Mouse (Mus musculus) cortical plate, adult 2 months (tissue): ENCODE measurements around the gene Sh3gl3. TPM values are rescaled to one million over a fixed set of nuclear protein-coding genes. Genes with fewer than 3 reads are reported as not detected.

Source experiments
- H3K27ac ChIP-seq: fragments of 200-500 bp; 2 replicates; pipeline ENCODE4 v1.5.1; 2012; ENCODE audit warnings: low read length, control low read depth, inconsistent platforms; ENCODE audit not compliant: insufficient read depth
- H3K4me1 ChIP-seq: fragments of 200-500 bp; 2 replicates; pipeline ENCODE4 v1.6.1; 2011; ENCODE audit warnings: low read length; ENCODE audit not compliant: control insufficient read depth, insufficient read depth
- H3K4me3 ChIP-seq: fragments of 200-500 bp; 2 replicates; pipeline ENCODE4 v1.5.1; 2011; ENCODE audit warnings: mild to moderate bottlenecking, low read length, control low read depth; ENCODE audit not compliant: insufficient read depth
- CTCF ChIP-seq: fragments of 200-500 bp; IDR thresholded peaks from 2 replicates; pipeline ENCODE4 v1.5.1; 2011; ENCODE audit warnings: mild to moderate bottlenecking, control low read depth, low read length; ENCODE audit not compliant: insufficient read depth; ENCODE audit errors: extremely low read depth
- POLR2A ChIP-seq: fragments of 200-500 bp; IDR thresholded peaks from 2 replicates; pipeline ENCODE4 v1.6.1; 2011; ENCODE audit warnings: mild to moderate bottlenecking, low read length, control low read depth; ENCODE audit not compliant: insufficient read depth; ENCODE audit errors: extremely low read depth
- polyA plus RNA-seq: library from polyadenylated mRNA; depleted of rRNA; stranded (reverse); fragments of >200 nt; gene quantifications from 2 replicates; pipeline ENCODE4 v1.2.3, GENCODE M21; 2012; rRNA removed

The Sh3gl3 gene
- polyA plus RNA-seq, 1 experiment: 62.6 TPM

- TF ChIP-seq CTCF (peak; percentile 63), POLR2A (no peak)
- H3K27ac ChIP-seq: no peak overlapping the region
- H3K4me1 ChIP-seq: no peaks in the 10 kb centered on the region
- H3K4me3 ChIP-seq: no peak overlapping the region
These were observed 165.6 kb downstream of the Sh3gl3 start for GRCm38 (mm10) chr7:82339214-82339613.

- no peak overlapping the region for H3K27ac ChIP-seq
- TF ChIP-seq CTCF: no peak
- TF ChIP-seq POLR2A: no peak
- H3K4me1 ChIP-seq: no peaks in the 10 kb centered on the region
- no peak overlapping the region for H3K4me3 ChIP-seq
These were observed 167.8 kb downstream of the Sh3gl3 start for GRCm38 (mm10) chr7:82341476-82341875.

- TF ChIP-seq CTCF: no peak
- TF ChIP-seq POLR2A: no peak
- no peaks in the 10 kb centered on the region for H3K4me1 ChIP-seq
- no peak overlapping the region for H3K4me3 ChIP-seq
- H3K27ac ChIP-seq: no peak overlapping the region
These were observed 173.1 kb downstream of the Sh3gl3 start for GRCm38 (mm10) chr7:82346706-82347105.

- Histone ChIP-seq H3K27ac (no peak overlapping the region), H3K4me1 (no peaks in the 10 kb centered on the region)
These were observed 176.2 kb downstream of the Sh3gl3 start for GRCm38 (mm10) chr7:82349796-82350195.

GRCm38 (mm10) chr7:82350421-82350820 lies 176.8 kb downstream of the Sh3gl3 start:
- no peak for TF ChIP-seq POLR2A
- TF ChIP-seq CTCF: no peak

More at GRCm38 (mm10) chr7:82349796-82350195, 176.2 kb downstream of the Sh3gl3 start:
- no peak for TF ChIP-seq CTCF
- TF ChIP-seq POLR2A: no peak
- no peak overlapping the region for H3K4me3 ChIP-seq

More at GRCm38 (mm10) chr7:82350421-82350820, 176.8 kb downstream of the Sh3gl3 start:
- Histone ChIP-seq H3K4me3 (no peak overlapping the region), H3K4me1 (no peaks in the 10 kb centered on the region), H3K27ac (no peak overlapping the region)

Other genes starting within 250 kb of the Sh3gl3 start
- 40.4 and 40.9 TPM in 2 replicates for gene Hdgfl3, start 239.4 kb upstream of the Sh3gl3 start, polyA plus RNA-seq
- gene Bnc1, start 181.5 kb upstream of the Sh3gl3 start, polyA plus RNA-seq: not detected in 2 replicates
- gene Adamtsl3, start 161.9 kb downstream of the Sh3gl3 start, polyA plus RNA-seq: 0.57 and 1.1 TPM in 2 replicates